Mouse (Mus musculus): ENCODE data around the gene Gng5.

Gng5 gene

DNA sequence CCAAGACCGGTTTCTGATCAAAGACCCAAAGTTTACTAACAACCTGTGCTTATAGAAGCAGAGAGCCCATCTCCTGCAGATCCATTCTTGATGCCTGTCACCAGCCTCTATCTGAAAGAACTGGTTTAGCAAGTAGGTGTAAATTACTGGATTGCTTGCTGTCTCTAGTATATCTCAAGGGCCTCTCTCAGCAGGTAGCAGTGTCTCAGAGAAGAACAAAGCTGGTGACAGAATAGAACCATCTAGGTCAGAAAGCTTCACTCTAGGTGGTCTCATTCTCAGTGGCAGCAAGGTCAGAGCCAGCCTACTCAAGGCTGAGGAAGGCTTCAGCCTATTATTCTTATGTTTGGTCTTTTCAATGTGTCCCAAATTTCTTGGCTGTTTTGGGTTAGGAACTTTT lies 44.0 kb downstream of the Gng5 start:
- DNase-seq: no peak

DNA sequence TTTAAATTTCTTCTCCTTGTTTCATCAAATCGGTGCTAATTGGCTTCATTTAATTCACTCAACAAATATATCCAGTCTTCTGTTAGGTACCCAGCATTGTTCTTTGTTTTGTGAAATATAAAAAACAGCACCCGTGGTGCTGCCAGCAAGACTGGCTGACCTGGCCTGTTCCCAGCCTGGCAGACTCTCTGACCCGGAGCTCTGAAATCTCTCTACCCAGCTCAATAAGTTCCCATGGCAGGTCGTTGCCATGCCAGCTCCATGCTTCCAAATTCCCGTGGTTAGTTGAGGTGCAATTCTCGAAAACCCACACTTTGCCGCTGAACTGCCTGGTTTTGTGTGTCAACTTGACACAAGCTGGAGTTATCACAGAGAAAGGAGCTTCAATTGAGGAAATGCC lies 55.2 kb downstream of the Gng5 start:
- no peak for DNase-seq
